Mouse (Mus musculus) bone marrow, adult 2 months (tissue): ENCODE results near the gene Kdm5a.

Experiments used
- CTCF ChIP-seq: fragments of 200-500 bp; IDR thresholded peaks from 2 replicates; pipeline ENCODE4 v1.5.1; 2011; ENCODE audit warnings: low read length, control low read depth; ENCODE audit not compliant: control insufficient read depth, insufficient read depth
- POLR2A ChIP-seq: fragments of 200-500 bp; IDR thresholded peaks from 2 replicates; pipeline ENCODE4 v1.6.1; 2011; ENCODE audit warnings: low read depth, mild to moderate bottlenecking, control low read depth, low read length, borderline replicate concordance; ENCODE audit not compliant: control insufficient read depth

- TF ChIP-seq CTCF, result no peak
- TF ChIP-seq POLR2A, result 0 out of 2 replicates have a peak, but pooled peaks have one; percentile 34
These were observed 108.1 kb downstream of the Kdm5a start for GRCm38 (mm10) chr6:120471991-120472441.
